Mouse (Mus musculus) lung, embryonic 14.5 days (tissue): Measurements from ENCODE around the gene Spats2. TPM values are rescaled to one million over a fixed set of nuclear protein-coding genes. Genes with fewer than 3 reads are reported as not detected.

Experiments
- ATAC-seq: fragments of 200-750 bp; cut with Nextera tagmentation; 2 replicates; pipeline ENCODE4 v1.8.0; 2017; ENCODE audit warnings: mild to moderate bottlenecking, moderate TSS enrichment, moderate library complexity; ENCODE audit not compliant: insufficient read depth
- DNase-seq: peaks from one replicate; pipeline ENCODE4 v3.0.0-alpha.2; 2015
- H3K27ac ChIP-seq: fragments of 300-500 bp; sonication (generic); 2 replicates; pipeline ENCODE4 v1.5.1; 2014; ENCODE audit warnings: low read depth, mild to moderate bottlenecking, moderate library complexity
- H3K27me3 ChIP-seq: fragments of 300-500 bp; sonication (generic); 2 replicates; pipeline ENCODE4 v1.6.1; 2014; ENCODE audit warnings: low read length, control low read depth; ENCODE audit not compliant: insufficient read depth
- H3K36me3 ChIP-seq: fragments of 300-500 bp; sonication (generic); 2 replicates; pipeline ENCODE4 v1.6.1; 2014; ENCODE audit warnings: control low read depth; ENCODE audit not compliant: insufficient read depth
- H3K4me1 ChIP-seq: fragments of 300-500 bp; sonication (generic); 2 replicates; pipeline ENCODE4 v1.6.1; 2014; ENCODE audit warnings: antibody characterized with exemption, control low read depth; ENCODE audit not compliant: insufficient read depth
- H3K4me2 ChIP-seq: fragments of 300-500 bp; sonication (generic); 2 replicates; pipeline ENCODE4 v1.6.1; 2014; ENCODE audit warnings: mild to moderate bottlenecking
- H3K4me3 ChIP-seq: fragments of 300-500 bp; sonication (generic); 2 replicates; pipeline ENCODE4 v1.5.1; 2014; ENCODE audit warnings: low read depth, low read length
- H3K9ac ChIP-seq: fragments of 300-500 bp; sonication (generic); 2 replicates; pipeline ENCODE4 v1.6.1; 2014
- H3K9me3 ChIP-seq: fragments of 300-500 bp; sonication (generic); 2 replicates; pipeline ENCODE4 v1.6.1; 2016; ENCODE audit warnings: low read depth, low read length, control low read depth
- CTCF ChIP-seq: IDR thresholded peaks from 2 replicates; pipeline ENCODE4 v1.5.1; 2016; ENCODE audit warnings: antibody characterized with exemption, low read depth
- WGBS: fragments of 180-500 bp; shearing (Covaris S2); extraction: QIAGEN DNeasy Blood & Tissue Kit; methylation state at CpG from one replicate; pipeline ENCODE4 v1.1.7; 2014; 5-methylcytosine and 5-hydroxymethylcytosine counted together
- polyA plus RNA-seq: library from polyadenylated mRNA; unstranded; fragments of >200 nt; fragmentation: Nextera tagmentation; extraction: Ambion mirVana; gene quantifications from 2 replicates; pipeline ENCODE4 v1.2.1, GENCODE M21; 2014

The Spats2 gene
- polyA plus RNA-seq, 1 experiment from 2014 or later: 39.7 TPM

DNA sequence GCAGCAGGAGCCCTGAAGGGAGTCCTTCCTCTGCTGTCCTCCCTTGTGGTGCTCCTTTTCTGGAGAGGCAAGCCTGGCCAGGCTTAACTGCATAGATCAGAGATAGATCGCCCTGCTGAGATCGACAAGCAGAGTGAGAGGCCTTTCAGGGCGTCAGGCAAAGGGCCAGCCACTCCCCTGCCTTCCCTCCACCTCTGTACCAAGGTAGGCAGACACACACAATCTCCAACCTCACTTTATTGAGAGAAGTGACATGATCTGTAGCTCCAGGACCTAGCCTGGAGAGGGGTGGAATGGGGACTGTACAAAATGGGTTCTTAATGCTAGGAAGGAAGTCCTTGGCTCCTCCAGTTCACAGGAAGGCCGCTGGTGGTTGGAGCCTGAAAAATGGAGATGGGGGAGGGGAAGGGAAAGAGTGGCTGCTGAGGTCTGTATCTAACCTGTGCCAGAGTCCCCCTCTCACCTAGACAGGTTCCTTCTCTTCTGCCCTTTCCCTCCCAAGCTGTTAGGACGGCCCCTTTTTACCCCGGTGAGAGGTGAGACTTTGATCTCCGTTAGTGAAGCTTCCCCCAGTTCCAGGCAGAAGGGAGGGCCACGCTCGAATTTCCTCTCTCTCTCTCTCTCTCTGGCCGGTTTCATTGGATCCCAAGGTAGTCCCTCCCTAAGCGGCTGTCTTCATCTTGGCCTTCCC lies 41.7 kb upstream of the Spats2 start:
- no peak overlapping the region for H3K4me3 ChIP-seq
- WGBS: 9% methylated on average over 11 of the region's 11 CpGs
- no peak overlapping the region for H3K9ac ChIP-seq
- no peak for ATAC-seq
- H3K27me3 ChIP-seq: peaks cover 53% of the 10 kb centered on the region
- peak overlapping the region; percentile 20; the same call in 1 of the 2 replicates for H3K4me2 ChIP-seq
- H3K9me3 ChIP-seq: no peaks in the 10 kb centered on the region
- no peaks in the 10 kb centered on the region for H3K4me1 ChIP-seq
- peaks cover 36% of the 10 kb centered on the region for H3K36me3 ChIP-seq
- H3K27ac ChIP-seq: no peak overlapping the region
- no peak for TF ChIP-seq CTCF
- peak; percentile 39 for DNase-seq

DNA sequence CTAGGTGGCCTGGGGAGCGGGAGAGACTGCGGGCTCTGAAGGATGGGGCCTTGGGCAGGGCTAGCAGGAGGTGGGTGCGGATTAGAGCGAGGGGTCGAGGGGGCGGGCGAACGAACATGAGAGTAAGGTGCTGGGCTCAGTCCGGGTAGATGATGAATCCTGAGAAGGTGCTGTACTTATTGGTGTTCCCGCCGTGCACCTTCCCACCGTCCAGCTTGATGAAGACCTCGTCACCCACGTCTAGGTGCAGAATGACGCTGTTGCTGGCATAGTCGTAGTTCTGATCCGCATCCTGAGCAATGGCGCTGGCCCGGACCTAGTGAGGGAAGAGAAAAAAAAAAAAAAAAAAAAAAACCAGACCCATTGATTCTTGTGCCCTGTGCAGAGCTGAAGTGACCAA lies 41.1 kb upstream of the Spats2 start:
- no peak for ATAC-seq

DNA sequence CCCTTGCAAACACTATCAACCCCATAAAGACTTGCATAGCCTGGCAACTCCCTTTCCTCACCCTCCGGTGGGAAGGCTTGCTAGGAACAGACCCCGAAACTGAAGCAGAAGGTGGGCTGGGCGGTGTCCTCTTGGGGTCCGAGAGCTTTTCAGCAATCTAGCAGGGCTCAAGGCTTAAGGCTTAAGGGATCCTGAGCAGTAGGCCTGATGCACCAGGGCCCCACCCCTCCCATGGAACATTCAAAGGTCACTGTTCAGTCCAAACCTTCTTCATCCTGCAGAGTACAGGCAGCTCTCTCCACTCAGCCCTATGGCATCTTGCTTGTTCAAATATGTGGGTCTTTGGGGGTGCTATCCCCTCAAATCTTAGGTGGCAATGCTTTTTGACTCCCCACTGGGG lies 39.7 kb upstream of the Spats2 start:
- H3K9ac ChIP-seq: no peak overlapping the region
- H3K36me3 ChIP-seq: peaks cover 22% of the 10 kb centered on the region
- H3K4me1 ChIP-seq: no peaks in the 10 kb centered on the region
- TF ChIP-seq CTCF: no peak
- no peak overlapping the region for H3K27ac ChIP-seq
- peaks cover 73% of the 10 kb centered on the region for H3K27me3 ChIP-seq
- no peak overlapping the region for H3K4me2 ChIP-seq
- DNase-seq: no peak
- no peak overlapping the region for H3K4me3 ChIP-seq
- WGBS: 79% methylated on average over 4 of the region's 4 CpGs
- no peaks in the 10 kb centered on the region for H3K9me3 ChIP-seq
- ATAC-seq: no peak

More for the DNA sequence above, 41.1 kb upstream of the Spats2 start:
- H3K9ac ChIP-seq: no peak overlapping the region
- peaks cover 59% of the 10 kb centered on the region for H3K27me3 ChIP-seq
- no peak for DNase-seq
- H3K36me3 ChIP-seq: peaks cover 34% of the 10 kb centered on the region
- H3K4me2 ChIP-seq: peak overlapping the region; percentile 20; the same call in 1 of the 2 replicates
- WGBS: 10% methylated on average over 19 of the region's 19 CpGs
- TF ChIP-seq CTCF: no peak
- H3K9me3 ChIP-seq: no peaks in the 10 kb centered on the region
- H3K4me1 ChIP-seq: no peaks in the 10 kb centered on the region
- no peak overlapping the region for H3K27ac ChIP-seq
- H3K4me3 ChIP-seq: no peak overlapping the region

GRCm38 (mm10) chr15:99087253-99088075 lies 38.3 kb upstream of the Spats2 start, which contains the start of gene C1ql4:
Gene C1ql4 (minus strand): TSS chr15:99087817.
- 8% methylated on average over 60 of the region's 60 CpGs for WGBS
- H3K27me3 ChIP-seq: peaks cover 87% of the 10 kb centered on the region
- peaks cover 7% of the 10 kb centered on the region for H3K36me3 ChIP-seq
- H3K9me3 ChIP-seq: no peaks in the 10 kb centered on the region
- peak within 1 kb of the TSS; percentile 49 for H3K4me2 ChIP-seq
- H3K4me1 ChIP-seq: no peaks in the 10 kb centered on the region
- no peak for ATAC-seq
- peak within 1 kb of the TSS; percentile 29 for H3K4me3 ChIP-seq
- H3K9ac ChIP-seq: peak within 1 kb of the TSS; percentile 4
- TF ChIP-seq CTCF: peak; percentile 60
- peak; percentile 46 for DNase-seq
- no peak within 1 kb of the TSS for H3K27ac ChIP-seq

GRCm38 (mm10) chr15:99088292-99088691 lies 37.4 kb upstream of the Spats2 start:
- H3K36me3 ChIP-seq: no peaks in the 10 kb centered on the region
- no peaks in the 10 kb centered on the region for H3K9me3 ChIP-seq
- peak; percentile 89 for DNase-seq
- H3K9ac ChIP-seq: peak overlapping the region; percentile 4
- peak overlapping the region; percentile 29 for H3K4me3 ChIP-seq
- TF ChIP-seq CTCF: peak; percentile 73
- H3K4me1 ChIP-seq: no peaks in the 10 kb centered on the region
- ATAC-seq: peak; percentile 69
- H3K27ac ChIP-seq: no peak overlapping the region
- under 1% methylated on average over 26 of the region's 27 CpGs for WGBS
- H3K27me3 ChIP-seq: peaks cover 96% of the 10 kb centered on the region
- H3K4me2 ChIP-seq: peak overlapping the region; percentile 49

DNA sequence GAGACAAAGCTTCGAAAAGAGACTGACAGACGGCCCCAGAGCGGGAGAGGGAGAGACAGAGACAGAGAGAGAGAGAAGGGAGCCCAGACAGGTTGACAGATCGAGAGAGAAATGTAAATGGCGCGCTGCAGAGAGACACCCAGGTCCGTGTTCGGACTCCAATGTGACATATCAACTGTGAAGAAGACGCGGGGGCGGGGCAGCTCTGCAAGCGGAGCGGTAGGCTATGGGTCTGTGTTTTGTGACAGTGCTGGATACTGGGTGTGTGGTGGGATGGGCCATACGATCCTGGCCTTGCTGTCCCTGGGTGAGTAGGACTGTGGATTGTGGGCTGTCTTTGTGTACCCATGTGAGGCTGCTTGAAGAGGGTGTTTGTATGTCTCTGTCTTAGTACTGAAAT lies 36.6 kb upstream of the Spats2 start:
- Histone ChIP-seq H3K4me1 (peaks cover 3% of the 10 kb centered on the region; the same call in 1 of the 2 replicates), H3K4me3 (peak overlapping the region; percentile 6; the same call in 1 of the 2 replicates)

GRCm38 (mm10) chr15:99092870-99093269 lies 32.8 kb upstream of the Spats2 start, which contains the start of gene Dnajc22:
Gene Dnajc22 (plus strand): TSS chr15:99093170.
- ATAC-seq: no peak
- 0 out of 2 replicates have a peak, but pooled peaks have one; percentile 4 for TF ChIP-seq CTCF
- Histone ChIP-seq H3K4me1 (peaks cover 3% of the 10 kb centered on the region; the same call in 1 of the 2 replicates), H3K27ac (no peak within 1 kb of the TSS), H3K4me2 (peak within 1 kb of the TSS; percentile 85), H3K9ac (peak within 1 kb of the TSS; percentile 38), H3K4me3 (peak within 1 kb of the TSS; percentile 44), H3K36me3 (no peaks in the 10 kb centered on the region), H3K27me3 (peaks cover 99% of the 10 kb centered on the region), H3K9me3 (no peaks in the 10 kb centered on the region)
- 24% methylated on average over 8 of the region's 8 CpGs for WGBS
- DNase-seq: no peak

More for the DNA sequence above, 36.6 kb upstream of the Spats2 start:
- Histone ChIP-seq H3K9ac (no peak overlapping the region), H3K36me3 (no peaks in the 10 kb centered on the region), H3K9me3 (no peaks in the 10 kb centered on the region), H3K27me3 (peaks cover 97% of the 10 kb centered on the region), H3K27ac (no peak overlapping the region), H3K4me2 (peak overlapping the region; percentile 49; the same call in 1 of the 2 replicates)
- DNase-seq (no peak), ATAC-seq (no peak)
- no peak for TF ChIP-seq CTCF
- 11% methylated on average over 14 of the region's 14 CpGs for WGBS
